Mouse (Mus musculus): ENCODE measurements at regions not wholly inside any gene's neighbourhood (a gene's known extent, or its start where the extent isn't known, plus 50 kb on each side); places are given as distances from the start of the nearest gene placed in this dataset.

DNA sequence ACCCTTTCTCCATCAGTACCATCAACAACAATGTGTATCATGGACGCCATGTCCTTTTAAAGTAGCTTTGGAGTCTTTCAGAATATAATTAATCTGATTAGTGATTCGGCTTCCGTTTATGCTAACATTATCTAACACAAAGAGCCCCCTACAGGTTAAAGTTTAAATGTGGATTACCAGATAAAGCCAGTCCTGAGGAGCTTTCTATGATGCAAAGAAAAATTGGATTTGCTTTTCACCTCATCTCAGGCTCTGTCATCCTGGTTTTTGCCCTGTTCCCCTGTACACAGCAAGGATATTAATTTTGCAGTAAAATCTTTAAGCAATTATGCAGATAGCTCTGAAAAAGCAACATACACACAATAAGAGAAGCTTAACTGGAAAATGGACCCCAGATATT is 412.7 kb upstream of the Tbc1d2b start:
- no peaks in the 10 kb centered on the region for H3K9me3 ChIP-seq
- no peaks in the 10 kb centered on the region for H3K36me3 ChIP-seq
- H3K9ac ChIP-seq = no peak overlapping the region
- H3K4me3 ChIP-seq = no peak overlapping the region
- WGBS = 23% methylated on average over 3 of the region's 3 CpGs
- H3K27ac ChIP-seq = no peak overlapping the region
- H3K4me2 ChIP-seq = no peak overlapping the region
- ATAC-seq (ENCODE audit: borderline replicate concordance, extremely low read depth, low FRiP score, low TSS enrichment) = no peak
- H3K27me3 ChIP-seq = no peaks in the 10 kb centered on the region
- H3K4me1 ChIP-seq = no peaks in the 10 kb centered on the region

GRCm38 (mm10) chr9:90690066-90690465 is 419.5 kb upstream of the Tbc1d2b start:
- no peaks in the 10 kb centered on the region for H3K27me3 ChIP-seq
- H3K36me3 ChIP-seq = no peaks in the 10 kb centered on the region
- no peak for ATAC-seq (ENCODE audit: borderline replicate concordance, extremely low read depth, low FRiP score, low TSS enrichment)
- no peaks in the 10 kb centered on the region for H3K4me1 ChIP-seq
- H3K9me3 ChIP-seq = no peaks in the 10 kb centered on the region
- H3K27ac ChIP-seq = no peak overlapping the region
- no peak overlapping the region for H3K4me2 ChIP-seq
- 84% methylated on average over 12 of the region's 12 CpGs for WGBS
- no peak overlapping the region for H3K9ac ChIP-seq
- no peak overlapping the region for H3K4me3 ChIP-seq

DNA sequence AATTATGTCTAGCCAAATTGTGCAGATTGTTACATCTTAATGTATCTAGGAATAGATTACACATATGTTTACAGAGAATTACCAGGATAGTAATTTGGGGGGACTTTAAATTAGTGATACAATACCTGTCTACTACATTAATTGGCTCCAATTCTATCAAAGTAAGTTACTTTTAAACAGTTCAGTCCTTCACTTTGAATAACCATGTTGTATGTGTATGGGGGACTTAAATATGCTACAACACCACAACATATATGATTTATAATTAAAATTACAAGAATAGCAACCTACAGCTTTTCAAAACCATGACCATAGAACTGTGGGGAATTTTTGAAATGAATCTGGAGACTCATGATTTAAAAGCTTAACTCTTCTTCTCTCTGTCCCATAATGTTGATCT is 420.5 kb upstream of the Tbc1d2b start:
- no peak for ATAC-seq (ENCODE audit: borderline replicate concordance, extremely low read depth, low FRiP score, low TSS enrichment)
- no peak overlapping the region for H3K4me2 ChIP-seq
- H3K27ac ChIP-seq = no peak overlapping the region
- no peaks in the 10 kb centered on the region for H3K36me3 ChIP-seq
- no peak overlapping the region for H3K9ac ChIP-seq
- H3K9me3 ChIP-seq = no peaks in the 10 kb centered on the region
- H3K27me3 ChIP-seq = no peaks in the 10 kb centered on the region
- H3K4me1 ChIP-seq = no peaks in the 10 kb centered on the region
- no peak overlapping the region for H3K4me3 ChIP-seq

- H3K9me3 ChIP-seq = no peaks in the 10 kb centered on the region
These were observed 421.4 kb upstream of the Tbc1d2b start for GRCm38 (mm10) chr9:90691676-90692661.

GRCm38 (mm10) chr9:90693031-90693671 is 422.5 kb upstream of the Tbc1d2b start:
- no peaks in the 10 kb centered on the region for H3K4me1 ChIP-seq
- no peaks in the 10 kb centered on the region for H3K27me3 ChIP-seq
- no peak overlapping the region for H3K4me2 ChIP-seq
- H3K4me3 ChIP-seq = no peak overlapping the region
- ATAC-seq (ENCODE audit: borderline replicate concordance, extremely low read depth, low FRiP score, low TSS enrichment) = no peak
- H3K9me3 ChIP-seq = no peaks in the 10 kb centered on the region
- WGBS = 53% methylated on average over 9 of the region's 9 CpGs
- no peaks in the 10 kb centered on the region for H3K36me3 ChIP-seq
- no peak overlapping the region for H3K27ac ChIP-seq
- H3K9ac ChIP-seq = no peak overlapping the region

More at GRCm38 (mm10) chr9:90691676-90692661, 421.4 kb upstream of the Tbc1d2b start:
- H3K4me2 ChIP-seq = no peak overlapping the region
- H3K4me1 ChIP-seq = no peaks in the 10 kb centered on the region
- no peak overlapping the region for H3K4me3 ChIP-seq
- ATAC-seq (ENCODE audit: borderline replicate concordance, extremely low read depth, low FRiP score, low TSS enrichment) = no peak
- H3K27ac ChIP-seq = no peak overlapping the region
- no peaks in the 10 kb centered on the region for H3K36me3 ChIP-seq
- no peaks in the 10 kb centered on the region for H3K27me3 ChIP-seq
- WGBS = 73% methylated on average over 12 of the region's 12 CpGs
- H3K9ac ChIP-seq = no peak overlapping the region

- Histone ChIP-seq H3K36me3 (no peaks in the 10 kb centered on the region), H3K4me2 (no peak overlapping the region), H3K9ac (no peak overlapping the region), H3K27me3 (no peaks in the 10 kb centered on the region), H3K4me1 (no peaks in the 10 kb centered on the region), H3K4me3 (no peak overlapping the region), H3K27ac (no peak overlapping the region), H3K9me3 (no peaks in the 10 kb centered on the region)
- no peak for ATAC-seq (ENCODE audit: borderline replicate concordance, extremely low read depth, low FRiP score, low TSS enrichment)
- 48% methylated on average over 13 of the region's 13 CpGs for WGBS
These were observed 423.5 kb upstream of the Tbc1d2b start for GRCm38 (mm10) chr9:90694051-90694645.

DNA sequence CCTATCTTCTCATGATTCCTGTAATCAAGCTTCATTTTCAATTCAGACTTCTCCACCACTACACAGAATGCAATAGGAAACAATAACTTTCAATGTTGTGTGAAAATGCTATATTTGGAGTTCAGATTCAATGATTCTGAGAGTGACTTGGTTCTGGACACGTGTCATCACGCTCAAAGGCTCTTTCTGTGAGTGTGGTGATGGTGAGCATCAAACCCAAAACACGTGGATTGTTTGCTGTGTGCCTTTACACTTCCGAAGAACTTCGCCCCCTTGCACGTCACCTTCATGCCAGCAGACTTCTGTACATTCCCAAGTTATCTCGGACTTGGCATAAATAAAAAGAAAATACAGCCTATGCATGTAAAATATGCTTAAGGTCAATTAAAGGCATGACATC is 425.1 kb upstream of the Tbc1d2b start:
- Histone ChIP-seq H3K27ac (no peak overlapping the region), H3K4me2 (no peak overlapping the region), H3K36me3 (no peaks in the 10 kb centered on the region), H3K4me3 (no peak overlapping the region), H3K9me3 (no peaks in the 10 kb centered on the region), H3K4me1 (no peaks in the 10 kb centered on the region), H3K9ac (no peak overlapping the region), H3K27me3 (no peaks in the 10 kb centered on the region)
- ATAC-seq (ENCODE audit: borderline replicate concordance, extremely low read depth, low FRiP score, low TSS enrichment) = no peak
- WGBS = 69% methylated on average over 7 of the region's 7 CpGs

- Histone ChIP-seq H3K27me3 (no peaks in the 10 kb centered on the region), H3K9ac (no peak overlapping the region), H3K36me3 (no peaks in the 10 kb centered on the region), H3K4me1 (no peaks in the 10 kb centered on the region), H3K9me3 (no peaks in the 10 kb centered on the region), H3K27ac (no peak overlapping the region), H3K4me2 (no peak overlapping the region), H3K4me3 (no peak overlapping the region)
- no peak for ATAC-seq (ENCODE audit: borderline replicate concordance, extremely low read depth, low FRiP score, low TSS enrichment)
- 64% methylated on average over 11 of the region's 11 CpGs for WGBS
These were observed 426.8 kb upstream of the Tbc1d2b start for GRCm38 (mm10) chr9:90697279-90698000.

GRCm38 (mm10) chr9:90698439-90698838 is 427.8 kb upstream of the Tbc1d2b start:
- Histone ChIP-seq H3K27ac (no peak overlapping the region), H3K36me3 (no peaks in the 10 kb centered on the region), H3K4me2 (no peak overlapping the region), H3K4me1 (no peaks in the 10 kb centered on the region), H3K9me3 (no peaks in the 10 kb centered on the region), H3K4me3 (no peak overlapping the region), H3K9ac (no peak overlapping the region), H3K27me3 (no peaks in the 10 kb centered on the region)
- ATAC-seq (ENCODE audit: borderline replicate concordance, extremely low read depth, low FRiP score, low TSS enrichment) = no peak
- 55% methylated on average over 7 of the region's 7 CpGs for WGBS

- no peaks in the 10 kb centered on the region for H3K27me3 ChIP-seq
- H3K9me3 ChIP-seq = no peaks in the 10 kb centered on the region
- WGBS = 37% methylated on average over 4 of the region's 4 CpGs
- no peaks in the 10 kb centered on the region for H3K36me3 ChIP-seq
- no peak overlapping the region for H3K4me3 ChIP-seq
- ATAC-seq (ENCODE audit: borderline replicate concordance, extremely low read depth, low FRiP score, low TSS enrichment) = no peak
- H3K4me2 ChIP-seq = no peak overlapping the region
- no peak overlapping the region for H3K9ac ChIP-seq
- no peaks in the 10 kb centered on the region for H3K4me1 ChIP-seq
- no peak overlapping the region for H3K27ac ChIP-seq
These were observed 428.5 kb upstream of the Tbc1d2b start for GRCm38 (mm10) chr9:90699064-90699463.

- no peaks in the 10 kb centered on the region for H3K9me3 ChIP-seq
- WGBS = 52% methylated on average over 7 of the region's 7 CpGs
- no peaks in the 10 kb centered on the region for H3K4me1 ChIP-seq
- H3K27me3 ChIP-seq = no peaks in the 10 kb centered on the region
- no peak overlapping the region for H3K9ac ChIP-seq
- no peak overlapping the region for H3K4me3 ChIP-seq
- H3K4me2 ChIP-seq = no peak overlapping the region
- H3K27ac ChIP-seq = no peak overlapping the region
- no peak for ATAC-seq (ENCODE audit: borderline replicate concordance, extremely low read depth, low FRiP score, low TSS enrichment)
- no peaks in the 10 kb centered on the region for H3K36me3 ChIP-seq
These were observed 429.9 kb upstream of the Tbc1d2b start for GRCm38 (mm10) chr9:90700236-90701179.
